Mouse (Mus musculus) lung, postnatal 0 days (tissue): ENCODE results near the gene Gpc2. TPM values are rescaled to one million over a fixed set of nuclear protein-coding genes. Genes with fewer than 3 reads are reported as not detected.
A peak's percentile ranks its signal among the peaks of the same experiment; 100 is the strongest.

Source experiments
- ATAC-seq: fragments of 200-750 bp; cut with Nextera tagmentation; 2 replicates; pipeline ENCODE4 v1.8.0; 2017; ENCODE audit warnings: moderate library complexity
- DNase-seq: peaks from one replicate; pipeline ENCODE4 v3.0.0-alpha.2; 2016; ENCODE audit warnings: low spot score
- H3K27ac ChIP-seq: fragments of 300-500 bp; sonication (generic); 2 replicates; pipeline ENCODE4 v1.5.1; 2014; ENCODE audit warnings: antibody characterized with exemption, mild to moderate bottlenecking, low read length, mixed read lengths
- H3K27me3 ChIP-seq: fragments of 300-500 bp; sonication (generic); replicated peaks from 2 replicates; pipeline ENCODE4 v1.6.1; 2014; ENCODE audit warnings: low read length, mixed read lengths; ENCODE audit not compliant: insufficient read depth
- H3K36me3 ChIP-seq: fragments of 300-500 bp; sonication (generic); 2 replicates; pipeline ENCODE4 v1.6.1; 2014; ENCODE audit warnings: low read length, mixed read lengths; ENCODE audit not compliant: insufficient read depth
- H3K4me1 ChIP-seq: fragments of 300-500 bp; sonication (generic); 2 replicates; pipeline ENCODE4 v1.6.1; 2014; ENCODE audit warnings: antibody characterized with exemption, low read depth, low read length, mixed read lengths; ENCODE audit not compliant: insufficient read depth
- H3K4me2 ChIP-seq: fragments of 300-500 bp; sonication (generic); replicated peaks from 2 replicates; pipeline ENCODE4 v1.6.1; 2014; ENCODE audit warnings: low read depth, mild to moderate bottlenecking, low read length, moderate library complexity, mixed read lengths
- H3K4me3 ChIP-seq: fragments of 300-500 bp; sonication (generic); 2 replicates; pipeline ENCODE4 v1.5.1; 2014; ENCODE audit warnings: low read depth, low read length
- H3K9ac ChIP-seq: fragments of 300-500 bp; sonication (generic); replicated peaks from 2 replicates; pipeline ENCODE4 v1.6.1; 2014; ENCODE audit warnings: low read depth, mild to moderate bottlenecking
- H3K9me3 ChIP-seq: fragments of 300-500 bp; sonication (generic); 2 replicates; pipeline ENCODE4 v1.6.1; 2016; ENCODE audit warnings: low read length, mixed read lengths
- CTCF ChIP-seq: IDR thresholded peaks from 2 replicates; pipeline ENCODE4 v1.5.1; 2016; ENCODE audit warnings: antibody characterized with exemption, mild to moderate bottlenecking
- EP300 ChIP-seq: IDR thresholded peaks from 2 replicates; pipeline ENCODE4 v1.6.1; 2016; ENCODE audit warnings: antibody characterized with exemption, mild to moderate bottlenecking, control low read depth
- WGBS: fragments of 180-500 bp; shearing (Covaris S2); extraction: QIAGEN DNeasy Blood & Tissue Kit; methylation state at CpG from one replicate; pipeline ENCODE4 v1.1.7; 2014; 5-methylcytosine and 5-hydroxymethylcytosine counted together
- polyA plus RNA-seq: library from polyadenylated mRNA; unstranded; fragments of >200 nt; fragmentation: Nextera tagmentation; extraction: Ambion mirVana; gene quantifications from 2 replicates; pipeline ENCODE4 v1.2.1, GENCODE M21; 2015

Gene Gpc2
- polyA plus RNA-seq, 1 experiment from 2014 or later: 2.0 TPM

DNA sequence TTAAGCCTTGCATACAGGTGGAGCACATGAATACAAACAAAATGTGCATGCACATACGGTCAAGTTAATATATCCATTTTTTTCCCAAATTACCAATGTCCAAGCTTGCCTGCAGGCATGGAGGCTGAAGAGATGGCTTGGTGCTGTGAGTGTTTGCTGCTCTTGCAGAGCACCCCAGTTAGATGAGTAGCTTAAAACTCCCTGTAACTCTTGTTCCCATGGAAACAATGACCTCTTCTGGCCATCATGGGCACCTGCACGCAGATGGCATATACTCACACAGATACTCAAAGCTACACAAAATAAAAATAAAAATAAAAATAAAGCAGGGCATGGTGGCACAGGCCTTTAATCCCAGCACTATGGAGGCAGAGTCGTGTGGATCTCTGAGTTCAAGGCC is 26.7 kb downstream of the Gpc2 start:
- H3K9ac ChIP-seq: no peak overlapping the region
- H3K36me3 ChIP-seq: no peaks in the 10 kb centered on the region
- no peaks in the 10 kb centered on the region for H3K9me3 ChIP-seq
- peaks cover 7% of the 10 kb centered on the region; the same call in 1 of the 2 replicates for H3K4me1 ChIP-seq
- no peak for ATAC-seq
- TF ChIP-seq EP300 (no peak), CTCF (no peak)
- H3K4me3 ChIP-seq: no peak overlapping the region
- H3K27me3 ChIP-seq: no peaks in the 10 kb centered on the region
- H3K4me2 ChIP-seq: no peak overlapping the region
- no peak for DNase-seq
- WGBS: 93% methylated on average over 3 of the region's 3 CpGs
- H3K27ac ChIP-seq: no peak overlapping the region

- H3K27ac ChIP-seq: no peak overlapping the region
- WGBS: 87% methylated on average over 12 of the region's 12 CpGs
- DNase-seq (no peak), ATAC-seq (no peak)
- no peak overlapping the region for H3K4me2 ChIP-seq
- peaks cover 1% of the 10 kb centered on the region; the same call in 1 of the 2 replicates for H3K4me1 ChIP-seq
- no peaks in the 10 kb centered on the region for H3K27me3 ChIP-seq
- no peaks in the 10 kb centered on the region for H3K9me3 ChIP-seq
- H3K9ac ChIP-seq: no peak overlapping the region
- no peak overlapping the region for H3K4me3 ChIP-seq
- no peaks in the 10 kb centered on the region for H3K36me3 ChIP-seq
- TF ChIP-seq EP300 (no peak), CTCF (no peak)
Observed at GRCm38 (mm10) chr5:138251144-138251543, 28.7 kb downstream of the Gpc2 start.

DNA sequence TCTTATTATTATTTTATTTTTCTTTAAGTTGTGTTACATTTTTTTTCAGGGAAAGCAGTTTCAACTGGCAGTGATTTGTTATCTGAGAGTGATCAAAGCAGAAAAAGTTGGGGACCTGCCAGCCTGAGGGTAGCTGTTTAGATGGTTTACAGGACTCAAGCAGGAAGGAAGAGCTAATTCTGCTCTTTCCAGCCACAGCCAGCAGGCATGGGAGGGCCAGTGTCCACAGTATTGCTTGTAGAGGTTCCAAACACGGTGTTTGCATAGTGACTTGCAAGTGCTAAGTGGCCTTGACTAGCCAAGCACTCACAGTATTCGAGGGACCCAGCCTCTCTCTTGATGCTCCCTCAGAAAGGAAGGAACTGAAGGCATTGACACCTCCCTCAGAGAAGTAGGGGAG is 38.3 kb downstream of the Gpc2 start:
- H3K36me3 ChIP-seq: no peaks in the 10 kb centered on the region
- H3K9me3 ChIP-seq: no peaks in the 10 kb centered on the region
- H3K9ac ChIP-seq: no peak overlapping the region
- no peaks in the 10 kb centered on the region for H3K4me1 ChIP-seq
- WGBS: 5% methylated on average over 2 of the region's 2 CpGs
- no peak overlapping the region for H3K4me2 ChIP-seq
- ATAC-seq: no peak
- no peak overlapping the region for H3K27ac ChIP-seq
- DNase-seq: peak; percentile 34
- TF ChIP-seq CTCF (no peak), EP300 (no peak)
- H3K27me3 ChIP-seq: no peaks in the 10 kb centered on the region
- no peak overlapping the region for H3K4me3 ChIP-seq

- TF ChIP-seq EP300 (no peak), CTCF (no peak)
- Histone ChIP-seq H3K27ac (no peak overlapping the region), H3K4me2 (no peak overlapping the region), H3K9me3 (no peaks in the 10 kb centered on the region), H3K4me3 (no peak overlapping the region), H3K36me3 (no peaks in the 10 kb centered on the region), H3K27me3 (no peaks in the 10 kb centered on the region), H3K9ac (no peak overlapping the region), H3K4me1 (no peaks in the 10 kb centered on the region)
- ATAC-seq: no peak
- no peak for DNase-seq
Observed at GRCm38 (mm10) chr5:138234224-138234623, 45.6 kb downstream of the Gpc2 start.

GRCm38 (mm10) chr5:138233778-138234177 is 46.0 kb downstream of the Gpc2 start:
- no peak overlapping the region for H3K4me3 ChIP-seq
- DNase-seq: no peak
- H3K27ac ChIP-seq: no peak overlapping the region
- H3K4me1 ChIP-seq: no peaks in the 10 kb centered on the region
- no peak overlapping the region for H3K4me2 ChIP-seq
- 74% methylated on average over 2 of the region's 2 CpGs for WGBS
- no peak overlapping the region for H3K9ac ChIP-seq
- H3K9me3 ChIP-seq: no peaks in the 10 kb centered on the region
- no peak for ATAC-seq
- H3K36me3 ChIP-seq: no peaks in the 10 kb centered on the region
- no peak for TF ChIP-seq EP300
- TF ChIP-seq CTCF: no peak
- no peaks in the 10 kb centered on the region for H3K27me3 ChIP-seq

GRCm38 (mm10) chr5:138229511-138229910 is 50.3 kb downstream of the Gpc2 start:
- 84% methylated on average over 3 of the region's 3 CpGs for WGBS
- Histone ChIP-seq H3K27me3 (no peaks in the 10 kb centered on the region), H3K36me3 (no peaks in the 10 kb centered on the region), H3K4me1 (no peaks in the 10 kb centered on the region), H3K9me3 (no peaks in the 10 kb centered on the region), H3K9ac (no peak overlapping the region), H3K27ac (no peak overlapping the region), H3K4me3 (no peak overlapping the region), H3K4me2 (no peak overlapping the region)
- no peak for TF ChIP-seq CTCF
- no peak for TF ChIP-seq EP300
- DNase-seq: no peak
- no peak for ATAC-seq

- Histone ChIP-seq H3K27me3 (no peaks in the 10 kb centered on the region), H3K9me3 (no peaks in the 10 kb centered on the region), H3K27ac (no peak overlapping the region), H3K36me3 (no peaks in the 10 kb centered on the region), H3K9ac (no peak overlapping the region), H3K4me2 (no peak overlapping the region), H3K4me1 (no peaks in the 10 kb centered on the region), H3K4me3 (no peak overlapping the region)
- TF ChIP-seq EP300: no peak
- peak; percentile 59 for TF ChIP-seq CTCF
- WGBS: 48% methylated on average over 3 of the region's 3 CpGs
- DNase-seq (peak; percentile 11), ATAC-seq (no peak)
Observed at GRCm38 (mm10) chr5:138228026-138228425, 51.8 kb downstream of the Gpc2 start.
